Mouse (Mus musculus) heart, postnatal 14 days (tissue): Measurements from ENCODE around the gene Fam118b. TPM values are rescaled to one million over a fixed set of nuclear protein-coding genes. Genes with fewer than 3 reads are reported as not detected.

ENCODE experiments used
- DNase-seq, 2 experiments: peaks; one replicate each; pipeline ENCODE4 v3.0.0; 2021 to 2022
- intact Hi-C: fragments of 180-260 bp; cut with DNase I; formaldehyde crosslinking; loops from one replicate; pipeline ENCODE4 v1.15.1; 2025
- total RNA-seq, 2 experiments: library from RNA; stranded (reverse); gene quantifications; 2 replicates each; pipeline ENCODE4 v1.2.3; 2021

Gene Fam118b
- total RNA-seq, 2 experiments from 2014 or later = 15.4 to 16.8 TPM

DNA sequence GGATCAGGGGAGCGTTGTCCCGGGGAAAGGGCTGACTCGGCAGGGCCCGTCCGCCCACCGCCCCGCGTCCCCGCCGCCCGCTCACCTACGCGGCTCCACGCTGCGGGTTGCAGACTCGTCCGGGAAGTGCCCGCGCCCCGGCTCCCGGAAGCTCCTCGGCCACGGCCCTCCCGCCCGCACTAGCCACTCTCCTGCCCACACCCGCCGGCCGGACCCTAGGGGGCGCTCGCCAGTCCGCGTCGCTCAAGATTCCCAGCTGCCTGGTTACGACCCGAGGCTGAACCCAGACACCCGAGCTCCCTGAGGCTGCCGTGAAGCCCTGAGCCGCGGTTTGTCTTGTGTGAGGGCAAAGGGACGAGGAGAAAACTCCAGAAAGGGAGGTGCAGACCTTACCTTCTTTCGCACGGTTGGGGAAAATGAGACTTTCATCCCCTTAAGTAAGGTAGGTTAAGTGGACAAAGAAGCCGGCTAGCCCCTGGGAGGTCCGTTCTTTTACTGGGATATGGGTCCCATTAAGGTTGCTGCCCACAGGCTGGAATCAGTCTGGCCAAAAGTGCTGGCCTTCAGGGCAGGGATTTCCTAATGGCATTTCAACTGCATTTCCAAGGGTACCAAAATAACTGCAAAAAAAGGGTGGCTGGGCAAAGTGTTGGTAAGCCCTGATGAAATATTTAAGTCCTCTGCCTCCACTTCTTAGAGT, 67.7 kb downstream of the Fam118b start, which contains the start of the genes Srpr and Tirap:
Gene Srpr (plus strand): TSS at position 404 of the 700 bp plus-strand sequence.
Gene Tirap (minus strand): TSS at position 520 of the 700 bp plus-strand sequence.
- peak; percentile 96 to 97 for DNase-seq
- intact Hi-C loops = no loop called here

DNA sequence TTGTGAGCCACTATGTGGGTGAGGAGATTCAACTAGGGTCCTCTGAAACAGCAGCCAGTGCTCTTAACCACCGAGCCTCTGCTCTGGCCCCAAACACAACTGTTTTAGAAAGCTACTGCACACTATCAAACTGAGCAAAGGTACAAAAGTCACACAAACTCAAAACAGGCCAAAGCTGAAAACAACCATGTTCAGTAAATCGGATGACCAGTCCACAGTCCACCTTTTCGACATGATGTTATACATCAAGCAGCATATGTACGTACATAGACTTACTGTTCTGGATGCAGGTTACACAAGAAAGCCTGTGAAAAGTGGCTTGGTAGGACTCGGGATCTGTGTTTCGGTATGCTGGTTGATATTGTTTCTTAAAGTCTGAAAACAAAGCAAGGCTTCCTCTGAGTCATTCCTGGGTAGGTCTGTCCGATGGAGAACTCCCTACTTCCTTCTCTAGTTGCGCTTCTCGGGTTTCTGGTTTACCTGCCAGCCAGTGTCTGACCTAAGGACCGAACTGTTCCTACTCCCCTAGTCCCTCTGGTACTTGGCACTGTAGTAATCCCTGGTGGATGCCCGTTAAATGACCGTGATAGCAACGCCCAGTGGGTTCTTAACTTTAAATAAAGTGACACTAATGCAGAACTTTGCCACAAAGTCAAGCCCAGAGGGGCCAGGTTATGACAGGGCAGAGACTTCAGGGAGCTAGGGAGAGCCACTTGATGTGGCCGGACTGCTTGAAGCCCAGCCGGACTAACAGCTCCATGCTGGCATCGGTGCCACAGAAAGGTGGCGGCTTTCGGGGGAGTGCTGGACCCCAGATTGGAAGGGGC, 68.4 kb downstream of the Fam118b start:
- intact Hi-C loops = no loop called here
- no peak for DNase-seq

DNA sequence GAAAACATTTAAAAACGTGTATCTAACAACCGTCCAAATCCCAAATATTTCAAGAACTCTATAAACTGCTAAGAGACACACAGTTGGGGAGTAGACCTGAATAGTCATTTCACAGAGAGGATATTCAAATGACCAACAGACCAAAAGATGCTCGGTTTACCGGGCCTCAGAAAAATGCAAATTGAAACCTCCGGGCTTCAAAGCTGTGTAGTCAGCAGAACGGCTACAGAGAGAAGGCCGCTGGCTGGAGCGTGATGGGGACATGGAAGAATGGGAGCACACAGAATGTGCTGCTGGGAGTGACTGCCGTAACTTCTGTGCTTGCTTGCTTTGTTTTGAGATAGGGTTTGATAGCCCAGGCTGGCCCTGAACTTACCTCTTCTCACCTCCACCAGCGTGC, 69.3 kb downstream of the Fam118b start:
- intact Hi-C loops = no loop called here
- DNase-seq = no peak

DNA sequence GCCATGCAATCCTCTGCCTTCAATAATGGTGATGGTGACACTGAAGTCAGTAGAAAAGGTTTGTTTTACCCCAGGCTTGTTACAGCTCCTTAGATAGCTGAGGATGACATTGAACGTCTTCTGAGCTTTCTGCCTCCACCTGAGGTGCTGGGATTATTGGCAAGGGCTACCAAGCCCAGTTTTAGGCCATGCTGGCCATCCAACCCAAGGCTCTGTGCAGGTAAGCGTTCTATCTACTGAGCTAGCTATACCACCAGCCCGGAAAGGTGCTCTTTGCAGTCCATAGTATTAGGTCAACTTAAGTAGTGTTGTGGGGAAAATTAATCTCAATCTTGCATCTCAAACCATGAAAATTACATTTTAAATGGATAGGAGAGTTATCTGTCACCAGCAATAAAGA, 70.0 kb downstream of the Fam118b start:
- intact Hi-C loops = no loop called here
- no peak for DNase-seq

DNA sequence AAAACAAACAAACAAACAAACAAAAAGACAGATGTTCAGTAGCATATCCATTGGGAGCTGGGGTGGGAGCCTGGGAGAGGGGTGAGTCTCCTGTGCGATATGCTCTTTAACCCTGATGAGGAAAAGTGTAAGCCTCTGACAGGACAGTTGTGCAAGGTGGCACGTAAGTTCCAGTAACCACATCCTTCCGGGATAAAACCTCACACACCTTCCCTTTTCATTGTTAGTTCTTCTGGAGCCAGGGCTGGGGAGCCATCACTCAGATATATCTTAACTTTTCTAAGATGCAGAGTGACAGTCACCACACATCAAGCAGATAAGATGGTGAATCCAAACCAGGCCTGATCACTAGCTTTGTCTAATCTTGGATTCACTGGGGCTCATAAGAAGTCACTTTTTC, 73.6 kb downstream of the Fam118b start:
- intact Hi-C loops = no loop called here
- no peak for DNase-seq

DNA sequence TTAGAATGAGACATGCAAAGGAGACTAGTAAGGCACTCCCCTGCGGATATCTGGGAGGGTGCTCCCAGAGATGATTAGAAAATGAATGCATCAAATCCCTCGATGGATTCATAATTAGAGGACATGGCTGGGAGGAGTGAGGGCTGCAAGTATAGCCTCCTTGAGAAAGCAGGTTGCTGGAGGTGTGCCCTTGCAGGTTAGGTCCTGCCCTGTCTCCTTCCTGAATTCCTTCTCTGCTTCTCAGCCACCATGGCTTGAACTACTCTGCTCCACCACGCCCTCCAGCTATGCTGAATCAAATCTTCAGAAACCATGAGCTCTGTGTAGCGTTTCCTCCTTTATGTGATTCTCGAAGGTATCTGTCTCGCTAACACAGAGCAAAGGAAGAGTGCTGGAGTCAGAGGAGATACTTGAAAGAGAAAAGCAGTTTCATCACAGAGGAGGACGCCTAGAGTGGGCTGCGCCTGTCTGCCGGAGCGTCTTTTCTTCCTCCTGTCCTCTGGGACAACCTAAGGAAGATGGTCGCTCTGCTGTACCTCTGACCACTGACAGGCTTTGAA, 74.5 kb downstream of the Fam118b start:
- no peak for DNase-seq
- intact Hi-C loops = no loop called here

DNA sequence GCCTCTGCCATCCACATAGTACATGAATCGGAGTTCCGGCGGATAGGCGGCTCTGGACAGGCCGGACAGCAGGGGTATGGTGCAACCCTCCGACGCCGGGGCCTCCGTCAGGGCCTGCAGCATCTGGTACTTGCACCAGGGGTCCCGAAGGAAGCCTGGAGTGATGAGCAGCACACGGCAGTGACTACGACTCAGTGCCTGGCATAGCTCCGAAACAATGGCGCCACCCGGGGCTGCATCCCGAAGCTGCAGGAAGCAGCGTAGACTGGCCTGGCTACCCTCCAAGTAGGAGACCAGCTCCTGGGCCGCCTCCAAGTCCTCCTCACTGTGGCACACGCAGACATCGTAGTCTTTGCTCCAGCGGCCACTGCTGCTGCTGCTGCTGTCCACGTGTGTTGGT, 78.9 kb downstream of the Fam118b start:
- intact Hi-C loops = no loop called here
- peak; percentile 18 to 59 for DNase-seq

DNA sequence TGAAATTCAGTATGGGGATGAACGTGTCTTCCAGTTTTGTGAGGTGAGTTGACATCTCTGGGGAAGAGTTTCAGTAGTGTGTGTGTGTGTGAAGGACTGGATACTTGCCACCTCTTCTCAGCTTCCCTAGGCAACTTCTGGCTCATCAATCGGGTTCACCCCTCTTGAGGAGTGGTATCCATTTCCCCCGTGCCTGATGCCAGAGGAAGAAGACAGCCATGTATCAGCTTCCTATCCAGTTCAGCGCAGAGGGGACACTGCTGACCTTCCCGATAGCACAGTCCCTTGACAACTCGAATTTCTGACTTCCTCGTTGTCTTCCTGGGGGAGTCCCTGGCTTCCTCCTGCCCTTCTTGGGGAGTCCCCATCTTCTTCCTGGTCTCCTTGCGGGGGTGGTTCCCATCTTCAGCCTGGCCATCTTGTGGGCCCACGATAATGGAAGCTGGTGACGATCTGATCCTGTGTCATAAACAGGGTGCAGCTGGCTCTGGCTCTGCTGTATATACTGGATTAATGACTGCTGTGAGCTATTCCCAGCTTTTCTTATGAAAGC, 80.2 kb downstream of the Fam118b start:
- intact Hi-C loops = no loop called here
- DNase-seq = no peak

DNA sequence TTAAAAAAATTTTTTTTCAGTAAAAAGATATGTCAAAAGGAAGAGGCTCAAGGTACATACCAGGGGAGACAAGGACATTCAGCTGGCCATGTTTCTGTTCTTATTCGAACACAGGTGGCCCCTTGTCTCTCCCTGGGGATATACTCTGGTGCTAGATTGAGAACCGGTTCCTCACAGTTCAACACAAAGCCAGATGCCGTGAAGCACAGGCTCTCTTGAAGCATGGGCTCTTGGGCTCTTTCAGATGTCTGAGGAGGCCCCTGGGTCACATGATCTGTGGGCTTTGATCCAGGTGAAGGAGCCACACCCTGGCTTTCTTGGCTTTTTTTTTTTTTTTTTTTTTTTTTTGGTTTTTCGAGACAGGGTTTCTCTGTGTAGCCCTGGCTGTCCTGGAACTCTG, 81.2 kb downstream of the Fam118b start:
- intact Hi-C loops = no loop called here
- no peak for DNase-seq

DNA sequence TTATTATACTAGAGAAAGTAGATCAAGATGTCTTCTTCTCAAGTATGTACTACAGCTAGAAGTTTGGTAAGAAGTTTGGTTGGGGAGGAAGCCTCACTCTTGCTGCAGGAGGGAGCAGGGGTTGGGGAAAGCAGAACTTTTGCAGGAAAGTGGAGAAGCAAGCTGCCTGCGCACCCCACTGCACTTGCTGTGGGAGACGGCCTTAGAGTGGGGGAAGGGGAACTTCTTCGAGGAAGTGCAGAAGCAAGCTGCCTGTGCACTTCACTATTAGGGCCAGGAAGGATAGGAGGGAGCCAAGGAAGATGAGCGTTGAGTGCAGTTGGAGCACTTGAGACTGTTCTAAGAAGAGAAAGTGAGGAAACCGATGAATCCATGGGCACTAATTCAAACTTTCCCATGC, 84.2 kb downstream of the Fam118b start:
- intact Hi-C loops = no loop called here
- no peak for DNase-seq

DNA sequence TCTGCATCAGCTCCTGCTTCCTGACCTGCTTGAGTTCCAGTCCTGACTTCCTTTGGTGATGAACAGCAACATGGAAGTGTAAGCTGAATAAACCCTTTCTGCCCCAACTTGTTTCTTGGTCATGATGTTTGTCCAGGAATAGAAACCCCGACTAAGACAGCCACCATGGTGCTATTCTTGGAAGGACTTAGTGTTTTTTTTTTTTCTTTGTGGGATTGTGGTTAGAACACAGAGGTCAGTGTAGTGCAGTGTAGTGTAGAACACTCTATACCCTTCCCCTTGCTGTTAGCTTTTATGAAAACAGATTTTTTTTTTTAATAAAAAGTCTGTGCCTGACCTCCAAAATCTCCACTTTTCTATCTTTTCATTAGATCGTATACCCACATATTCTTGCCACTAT, 84.8 kb downstream of the Fam118b start:
- intact Hi-C loops = no loop called here

DNA sequence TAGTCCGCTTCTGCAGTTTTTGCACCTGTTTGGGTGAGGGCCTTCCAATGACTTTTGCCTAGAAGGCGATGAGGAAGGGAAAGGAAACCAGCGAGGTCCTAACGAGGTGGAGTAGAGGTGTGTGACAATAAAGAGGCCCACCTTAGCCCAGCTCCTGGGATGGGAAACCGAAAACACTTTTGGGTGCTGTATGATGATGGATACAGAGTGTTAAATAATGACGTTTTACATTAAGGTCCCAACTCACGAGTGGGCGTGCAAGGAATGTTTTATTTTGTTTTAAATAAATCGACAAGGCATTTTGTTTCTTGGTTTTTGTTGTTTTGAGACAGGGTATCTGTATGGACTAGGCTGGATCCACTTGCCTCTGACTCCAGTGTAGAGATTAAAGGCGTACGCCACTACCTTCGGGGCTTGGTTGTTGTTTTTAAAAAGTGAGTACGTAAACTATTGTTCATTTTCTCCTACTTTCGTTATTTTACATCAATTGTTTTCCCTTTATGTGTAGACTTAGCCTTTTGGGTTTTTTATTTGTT, 91.4 kb downstream of the Fam118b start:
- DNase-seq = no peak
- intact Hi-C loops = loop anchor here (1.0 kb wide), 1 partner anchor 34 kb away; no protein-coding TSS in a partner anchor

More for the DNA sequence above, 84.8 kb downstream of the Fam118b start:
- DNase-seq = no peak

DNA sequence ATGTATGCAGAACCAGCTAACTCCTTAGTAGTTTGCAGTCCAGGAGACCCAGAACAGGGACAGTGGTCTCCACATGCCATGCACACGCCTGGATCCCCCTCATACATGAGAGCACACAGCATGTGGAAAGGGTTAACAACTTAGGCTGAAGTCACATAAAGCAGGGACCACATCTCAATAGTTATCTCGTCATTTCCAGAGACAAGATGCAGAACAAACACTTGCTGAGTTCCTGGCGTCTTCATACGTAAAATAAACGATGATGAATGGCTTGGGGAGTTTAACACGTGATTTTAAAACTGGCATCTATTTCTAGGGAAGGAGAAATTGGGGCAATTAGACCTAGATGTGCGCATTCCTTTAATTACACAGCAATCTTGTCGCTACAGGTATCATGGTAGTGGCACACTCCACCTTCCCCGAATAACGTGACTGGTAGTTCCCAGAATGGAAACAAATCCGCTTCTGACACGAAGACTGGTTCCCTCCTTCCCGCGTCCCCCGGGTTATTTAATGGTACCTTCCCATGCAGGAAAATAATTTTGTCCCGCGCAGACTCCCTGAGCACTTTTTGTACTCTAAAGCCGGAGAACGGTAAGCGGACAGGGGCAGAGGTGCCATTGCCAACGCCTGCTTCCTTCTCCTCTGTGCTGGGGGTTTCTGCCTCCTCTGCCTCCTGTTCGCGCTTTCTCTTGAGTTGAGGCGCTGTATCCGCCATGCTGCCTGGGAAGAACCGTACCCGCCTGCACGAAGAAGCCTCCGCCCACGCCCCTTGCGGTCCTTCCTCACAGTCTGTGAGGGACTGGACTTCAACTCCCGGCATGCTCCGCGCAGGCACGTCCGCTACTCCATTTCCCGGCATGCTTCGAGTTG, 92.1 kb downstream of the Fam118b start, which contains the start of gene Dcps:
Gene Dcps (minus strand): TSS at position 811 of the 873 bp plus-strand sequence.
- peak; percentile 89 to 93 for DNase-seq

DNA sequence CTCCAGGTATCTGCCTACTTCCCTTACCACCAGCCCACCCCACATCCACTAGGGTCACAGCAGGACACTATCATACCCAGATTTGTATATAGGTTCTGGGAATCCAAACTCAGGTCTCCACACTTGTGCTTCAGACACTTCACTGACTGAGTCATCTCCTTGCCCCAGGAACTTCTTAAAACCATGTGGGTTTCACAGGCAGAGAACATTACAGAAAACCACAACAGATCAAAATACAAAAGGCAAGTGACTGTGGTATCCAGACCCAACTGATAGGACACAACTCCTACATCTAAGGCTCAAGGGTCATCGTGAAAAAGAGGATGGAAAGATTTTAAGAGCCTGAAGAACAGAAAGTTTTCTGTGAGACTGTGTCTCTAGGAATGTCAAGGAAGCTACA, 94.3 kb downstream of the Fam118b start:
- DNase-seq = no peak
- intact Hi-C loops = no loop called here

More for the DNA sequence above, 92.1 kb downstream of the Fam118b start, which contains the start of gene Dcps:
- intact Hi-C loops = loop anchor here (1.0 kb wide), 1 partner anchor 35 kb away; no protein-coding TSS in a partner anchor

DNA sequence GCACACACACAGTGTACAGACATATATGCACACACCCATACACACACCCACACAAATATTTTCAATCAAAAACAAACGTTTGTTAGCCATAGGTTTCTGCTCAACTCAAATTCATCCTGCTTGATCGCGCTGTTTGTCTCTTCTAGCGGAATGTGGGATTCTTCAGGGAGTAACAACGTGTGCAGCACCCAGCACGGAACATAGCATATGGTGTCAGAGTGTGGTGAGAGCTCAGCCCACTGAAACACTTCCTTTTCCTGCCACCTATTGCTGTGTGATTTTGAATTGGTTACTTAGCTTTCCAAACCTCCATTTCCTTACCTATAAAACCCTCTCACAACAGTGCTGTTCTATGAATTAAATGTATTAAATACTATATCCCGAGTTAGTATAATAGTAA, 97.5 kb downstream of the Fam118b start:
- intact Hi-C loops = no loop called here
- no peak for DNase-seq
